Mouse (Mus musculus): ENCODE measurements around the gene Map3k11.

Gene Map3k11

GRCm38 (mm10) chr19:5688200-5689087 lies at the start of gene Map3k11, which contains the start of gene Pcnx3:
TSS of gene Map3k11 (plus strand) at chr19:5688742.
TSS of gene Pcnx3 (minus strand) at chr19:5688908.
- peak; percentile 99 for DNase-seq

- no peak for DNase-seq
Observed at GRCm38 (mm10) chr19:5640339-5640738, 48.2 kb upstream of the Map3k11 start.

- DNase-seq, result no peak
Observed at GRCm38 (mm10) chr19:5641021-5641420, 47.5 kb upstream of the Map3k11 start.

- no peak for DNase-seq
Observed at GRCm38 (mm10) chr19:5641641-5642040, 46.9 kb upstream of the Map3k11 start.

- DNase-seq, result no peak
Observed at GRCm38 (mm10) chr19:5645280-5645679, 43.3 kb upstream of the Map3k11 start.

- no peak for DNase-seq
Observed at GRCm38 (mm10) chr19:5646731-5647330, 41.7 kb upstream of the Map3k11 start.

- DNase-seq, result no peak
Observed at GRCm38 (mm10) chr19:5647791-5648190, 40.8 kb upstream of the Map3k11 start.

- DNase-seq, result peak; percentile 74
Observed at GRCm38 (mm10) chr19:5648401-5649297, 39.9 kb upstream of the Map3k11 start.

GRCm38 (mm10) chr19:5649298-5649741 lies 39.2 kb upstream of the Map3k11 start:
- DNase-seq, result no peak

GRCm38 (mm10) chr19:5651502-5652274 lies 36.9 kb upstream of the Map3k11 start:
- no peak for DNase-seq

GRCm38 (mm10) chr19:5652570-5652969 lies 36.0 kb upstream of the Map3k11 start:
- no peak for DNase-seq

GRCm38 (mm10) chr19:5653969-5654719 lies 34.4 kb upstream of the Map3k11 start:
- no peak for DNase-seq

- DNase-seq, result no peak
Observed at GRCm38 (mm10) chr19:5654720-5655298, 33.7 kb upstream of the Map3k11 start.

- no peak for DNase-seq
Observed at GRCm38 (mm10) chr19:5660942-5661751, 27.4 kb upstream of the Map3k11 start.

- DNase-seq, result no peak
Observed at GRCm38 (mm10) chr19:5662310-5662709, 26.2 kb upstream of the Map3k11 start.

GRCm38 (mm10) chr19:5662981-5663913 lies 25.3 kb upstream of the Map3k11 start, which contains the start of gene Sipa1:
TSS of gene Sipa1 (minus strand) at chr19:5663707.
- DNase-seq, result peak; percentile 64

GRCm38 (mm10) chr19:5664669-5665257 lies 23.8 kb upstream of the Map3k11 start:
- DNase-seq, result no peak

GRCm38 (mm10) chr19:5665465-5665864 lies 23.1 kb upstream of the Map3k11 start:
- no peak for DNase-seq

Measured in cerebellum, adult 9-11 months (tissue).